Mouse (Mus musculus): ENCODE data around the gene Tango2.

The Tango2 gene

GRCm38 (mm10) chr16:18347931-18348600 lies at the start of gene Tango2, which contains the start of gene Arvcf:
Gene Tango2, minus strand, starts transcription at chr16:18348103.
Gene Arvcf, plus strand, starts transcription at chr16:18348182.
- DNase-seq: peak; percentile 90

GRCm38 (mm10) chr16:18396791-18397621 lies 49.1 kb upstream of the Tango2 start:
- no peak for DNase-seq

DNA sequence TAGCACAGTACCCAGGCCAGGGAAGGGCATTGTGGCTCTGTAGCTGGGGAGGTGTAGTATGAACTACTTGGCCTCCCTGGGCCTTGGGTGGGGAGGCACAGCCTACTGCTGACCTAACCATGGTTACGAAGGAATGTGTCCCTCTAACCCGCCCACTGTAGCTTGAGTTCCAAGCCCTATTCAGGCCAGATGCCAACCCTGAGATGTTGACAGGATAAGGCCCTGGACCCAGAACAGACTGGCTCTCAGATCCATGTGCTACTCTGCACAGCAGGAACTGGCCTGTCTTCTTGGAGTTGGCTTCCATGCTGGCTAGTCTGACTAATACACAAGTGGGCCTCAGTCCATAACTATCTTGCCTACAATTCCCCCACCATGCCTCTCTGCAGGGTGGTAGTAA lies 48.3 kb upstream of the Tango2 start:
- DNase-seq: no peak

GRCm38 (mm10) chr16:18395620-18396036 lies 47.7 kb upstream of the Tango2 start:
- DNase-seq: no peak

DNA sequence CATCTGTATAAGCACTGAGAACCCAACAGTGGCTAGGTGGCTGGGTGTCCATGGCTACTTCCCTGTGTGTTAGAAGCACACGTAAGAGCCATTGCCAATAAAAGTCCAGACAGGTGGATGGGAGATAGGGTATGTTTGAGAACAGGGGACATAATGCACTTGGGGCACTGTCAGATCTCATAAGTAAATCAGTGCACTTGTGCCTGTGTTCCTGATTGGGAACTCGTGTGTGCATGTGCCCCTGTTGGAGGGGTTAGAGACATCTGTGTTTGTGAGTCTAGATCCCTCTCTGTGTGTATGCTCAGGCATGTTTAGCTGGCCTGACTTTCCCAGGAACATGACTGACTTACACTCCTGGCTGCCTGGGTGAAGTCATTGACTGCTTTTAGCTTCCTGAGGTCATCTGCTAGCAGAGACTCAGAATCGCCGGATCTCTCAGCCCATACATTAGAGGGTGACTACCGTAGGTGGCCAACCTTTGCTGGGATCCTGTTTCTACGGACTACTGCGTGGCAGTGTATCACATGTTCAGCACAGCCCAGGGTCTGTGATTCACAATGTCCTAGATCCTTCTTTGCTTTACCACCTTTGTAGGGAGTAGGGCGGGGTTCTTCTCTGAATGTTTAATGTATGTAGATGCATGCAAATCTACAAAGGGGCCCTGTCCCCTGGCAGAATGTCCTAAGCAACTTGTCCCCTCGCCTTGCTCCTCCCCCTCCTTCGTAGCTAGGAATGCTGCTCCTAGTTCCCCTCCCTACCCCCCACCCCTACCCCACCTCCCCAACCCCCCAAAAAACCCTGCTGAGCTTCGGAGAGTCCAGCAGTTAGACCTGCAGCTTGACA lies 47.1 kb upstream of the Tango2 start:
- no peak for DNase-seq

- DNase-seq: no peak
Measured at GRCm38 (mm10) chr16:18394056-18394455, 46.2 kb upstream of the Tango2 start.

GRCm38 (mm10) chr16:18393595-18393994 lies 45.7 kb upstream of the Tango2 start:
- DNase-seq: no peak

- peak; percentile 66 for DNase-seq
Measured at GRCm38 (mm10) chr16:18392469-18393426, 44.8 kb upstream of the Tango2 start.

- DNase-seq: no peak
Measured at GRCm38 (mm10) chr16:18391728-18392127, 43.8 kb upstream of the Tango2 start.

DNA sequence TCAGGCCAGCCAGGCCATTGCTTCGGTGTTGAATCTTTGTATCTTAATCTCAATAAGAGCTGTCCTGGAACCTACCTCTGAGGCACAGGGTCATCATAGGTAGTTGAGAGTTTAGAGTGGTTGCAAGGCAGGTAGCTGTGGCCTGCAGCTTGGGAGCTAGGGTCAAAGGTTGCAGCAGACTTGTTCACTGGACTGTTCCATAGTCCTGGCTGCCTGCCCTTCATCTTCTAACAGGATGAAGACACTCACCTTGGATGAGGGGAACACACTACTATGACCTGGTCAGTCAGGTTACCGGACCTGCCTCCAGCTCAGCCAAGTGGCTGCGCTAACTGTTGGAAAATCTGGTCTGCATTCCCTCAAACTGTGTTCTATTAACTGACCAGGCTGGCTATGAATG lies 43.2 kb upstream of the Tango2 start:
- DNase-seq: no peak

- DNase-seq: no peak
Measured at GRCm38 (mm10) chr16:18390399-18390798, 42.5 kb upstream of the Tango2 start.

GRCm38 (mm10) chr16:18388583-18389435 lies 40.9 kb upstream of the Tango2 start:
- peak; percentile 9 for DNase-seq

- peak; percentile 10 for DNase-seq
Measured at GRCm38 (mm10) chr16:18387704-18388582, 40.0 kb upstream of the Tango2 start.

DNA sequence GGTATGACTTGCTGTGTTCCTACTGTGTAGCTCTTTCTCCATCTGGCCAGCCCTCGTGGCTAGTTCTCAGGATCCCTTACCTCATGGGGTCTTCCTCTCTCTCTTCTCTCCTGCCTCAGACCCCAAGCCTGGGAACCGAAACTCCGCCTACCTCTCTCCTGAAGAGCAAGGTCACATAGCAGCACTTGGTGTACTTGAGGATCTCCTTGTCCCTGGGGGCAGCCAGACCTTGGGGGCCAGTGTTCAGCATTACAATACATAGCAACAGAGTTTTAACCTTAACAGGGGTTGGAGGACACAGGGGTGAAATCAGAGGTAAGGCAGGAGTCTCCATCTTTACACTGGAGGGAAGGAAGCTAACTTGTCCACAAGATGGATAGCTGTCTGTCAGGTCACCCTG lies 39.1 kb upstream of the Tango2 start:
- DNase-seq: no peak

DNA sequence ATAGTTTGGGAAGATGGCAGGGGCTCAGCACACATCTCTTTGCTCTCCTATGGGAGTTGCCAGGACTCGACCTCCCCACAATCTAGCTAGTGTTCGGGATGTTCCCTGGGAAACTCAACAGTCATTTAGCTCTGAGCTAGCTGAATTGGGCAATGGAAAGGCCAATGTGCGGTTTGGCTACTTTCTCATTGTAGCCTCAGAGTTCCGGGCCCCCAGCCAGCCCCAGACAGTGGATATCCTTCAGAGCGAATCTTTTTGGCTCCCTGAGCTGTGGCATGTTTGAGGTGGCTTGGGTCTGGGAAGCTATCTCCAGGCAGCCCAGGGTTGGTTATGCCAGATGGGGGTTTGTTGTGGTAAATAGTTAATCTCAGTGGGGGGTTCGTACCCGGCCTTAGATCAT lies 38.5 kb upstream of the Tango2 start:
- peak; percentile 24 for DNase-seq

GRCm38 (mm10) chr16:18385411-18385810 lies 37.5 kb upstream of the Tango2 start:
- no peak for DNase-seq

- no peak for DNase-seq
Measured at GRCm38 (mm10) chr16:18384659-18385058, 36.8 kb upstream of the Tango2 start.

- DNase-seq: no peak
Measured at GRCm38 (mm10) chr16:18384211-18384610, 36.3 kb upstream of the Tango2 start.

GRCm38 (mm10) chr16:18383756-18384155 lies 35.9 kb upstream of the Tango2 start:
- DNase-seq: no peak
